Mouse (Mus musculus) c-Kit-negative CD71-positive TER-119-positive erythroid progenitor cells, embryonic 14.5 days (primary cell): Measurements from ENCODE around the gene Spc24.
"Not testable (repeated sequence)": the region's sequence is repeated elsewhere in the genome, so short reads cannot be mapped to it uniquely, and the experiment has no call there.

Experiments
- DNase-seq: peaks from one replicate; pipeline ENCODE4 v3.0.0-alpha.2; 2013; ENCODE audit warnings: low read depth, low spot score

The Spc24 gene

DNA sequence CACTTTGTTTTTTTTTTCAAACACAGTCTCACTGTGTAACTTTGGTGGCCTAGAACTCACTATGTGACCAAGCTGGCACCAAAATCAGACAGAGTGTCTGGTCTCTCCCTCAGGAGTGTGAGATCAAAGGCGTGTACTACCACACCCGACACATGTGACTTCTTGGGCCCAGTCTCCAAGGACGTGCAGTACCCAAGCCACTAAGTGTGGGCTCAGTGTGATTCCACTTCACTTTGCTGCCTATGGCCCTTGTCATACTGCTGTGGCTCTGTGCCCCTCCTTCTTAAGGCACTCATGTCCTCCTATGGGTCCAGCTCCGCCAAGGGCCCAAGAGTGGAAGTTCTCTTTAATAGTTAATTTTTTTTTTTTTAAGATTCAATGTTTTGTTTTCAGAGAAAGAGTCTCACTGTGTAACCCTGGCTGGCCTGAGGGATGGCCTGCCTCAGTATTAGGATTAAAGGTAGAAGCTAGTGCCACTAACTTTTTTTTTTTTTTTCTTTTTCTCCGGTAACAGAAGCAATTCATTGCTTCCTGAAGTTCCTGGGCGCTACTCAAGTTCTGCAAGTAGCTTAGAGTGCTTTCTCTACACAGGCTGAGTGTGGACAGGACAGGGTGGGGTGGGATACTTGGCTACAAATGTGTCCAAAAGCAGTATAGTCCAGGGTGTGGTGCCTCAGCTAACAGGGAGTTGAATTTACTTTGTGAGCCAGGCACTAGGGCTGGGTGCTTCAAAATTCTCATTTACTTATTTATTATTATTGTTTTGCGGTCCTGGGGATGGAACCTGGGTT is 24.6 kb upstream of the Spc24 start:
- no peak for DNase-seq

DNA sequence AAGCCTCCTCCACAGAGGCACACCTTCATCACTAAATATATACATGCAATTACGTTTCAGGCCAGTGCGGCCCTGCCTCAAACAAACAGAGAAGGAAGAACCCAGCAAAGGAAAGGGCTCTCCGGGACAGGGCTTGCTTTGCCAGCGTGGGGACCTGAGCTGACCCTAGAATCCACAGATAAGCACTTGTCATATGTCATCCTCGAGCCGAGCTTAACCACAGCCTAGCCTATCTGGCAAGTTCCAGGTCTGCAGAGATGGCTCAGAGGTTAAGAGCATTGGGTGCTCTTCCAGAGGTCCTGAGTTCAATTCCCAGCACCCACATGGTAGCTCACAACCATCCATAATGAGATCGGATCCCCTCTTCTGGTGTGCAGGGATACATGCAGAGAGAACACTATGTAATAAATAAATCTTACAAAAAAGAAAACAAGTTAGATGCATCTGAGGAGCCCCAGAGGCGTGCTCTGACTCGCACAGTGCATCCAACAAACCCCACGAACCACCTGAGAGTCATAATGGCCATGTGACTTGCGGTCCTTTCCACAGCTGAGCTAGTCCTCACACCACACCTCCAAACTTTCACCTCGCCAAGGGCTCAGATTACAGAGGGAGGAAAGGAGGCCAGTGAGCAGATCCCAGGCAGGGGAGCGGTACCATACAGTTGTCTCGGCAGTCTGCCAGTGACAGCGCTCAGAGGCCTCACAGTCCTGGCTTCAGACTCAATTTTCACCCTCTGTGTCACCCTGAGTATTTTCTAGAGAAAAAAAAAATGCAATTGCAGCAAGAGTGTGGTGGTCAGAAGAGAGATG is 21.8 kb upstream of the Spc24 start:
- no peak for DNase-seq

- DNase-seq, result no peak
These were observed 17.6 kb upstream of the Spc24 start for GRCm38 (mm10) chr9:21777726-21778125.

GRCm38 (mm10) chr9:21774353-21774752 is 14.2 kb upstream of the Spc24 start:
- DNase-seq, result no peak

DNA sequence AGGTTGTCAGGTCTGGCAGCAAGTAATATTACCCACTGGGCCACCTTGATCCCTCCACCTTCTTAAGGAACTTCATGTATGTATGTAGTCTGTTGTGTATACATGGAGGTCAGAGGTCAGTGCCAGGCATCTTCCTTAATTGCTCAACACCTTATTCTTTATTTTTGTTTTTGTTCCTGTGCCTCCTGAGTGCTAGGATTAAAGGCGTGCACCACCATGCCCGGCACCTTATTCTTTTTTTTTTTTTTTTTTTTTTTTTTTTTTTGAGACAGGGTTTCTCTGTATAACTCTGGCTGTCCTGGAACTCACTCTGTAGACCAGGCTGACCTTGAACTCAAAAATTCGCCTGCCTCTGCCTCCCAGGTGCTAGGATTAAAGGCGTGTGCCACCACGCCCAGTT is 13.3 kb upstream of the Spc24 start:
- DNase-seq, result not testable (repeated sequence)

DNA sequence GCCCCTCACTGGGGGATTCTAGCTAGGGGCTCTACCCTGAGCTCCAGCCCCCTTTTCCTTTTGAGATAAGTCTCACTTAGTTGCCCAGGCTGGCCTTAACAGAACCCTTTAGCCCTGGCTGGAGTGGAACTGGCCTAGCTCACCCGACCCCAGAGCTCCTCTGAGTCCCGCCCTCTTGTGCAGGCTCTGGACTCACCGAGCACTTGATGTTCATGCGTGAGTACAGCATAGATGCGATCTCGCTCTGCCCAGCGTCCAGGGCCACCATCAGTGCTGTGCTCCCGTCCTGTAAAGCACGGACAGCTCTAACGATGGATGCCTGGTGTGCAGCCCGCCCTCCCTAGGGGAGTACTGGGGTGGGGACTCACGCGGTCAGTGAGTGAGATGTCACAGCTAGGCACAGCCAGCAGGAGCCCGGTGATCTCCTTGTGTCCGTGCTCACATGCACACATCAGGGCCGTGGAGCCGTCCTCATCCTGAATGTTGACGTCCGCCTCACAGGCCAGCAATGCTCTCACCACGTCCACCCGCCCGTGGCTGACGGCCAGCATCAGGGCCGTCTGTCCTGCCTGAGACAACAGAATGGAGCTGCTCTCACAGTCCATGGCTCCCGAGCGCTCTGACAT is 9.6 kb upstream of the Spc24 start:
- DNase-seq, result no peak

- DNase-seq, result no peak
These were observed 8.7 kb upstream of the Spc24 start for GRCm38 (mm10) chr9:21768511-21769411.

DNA sequence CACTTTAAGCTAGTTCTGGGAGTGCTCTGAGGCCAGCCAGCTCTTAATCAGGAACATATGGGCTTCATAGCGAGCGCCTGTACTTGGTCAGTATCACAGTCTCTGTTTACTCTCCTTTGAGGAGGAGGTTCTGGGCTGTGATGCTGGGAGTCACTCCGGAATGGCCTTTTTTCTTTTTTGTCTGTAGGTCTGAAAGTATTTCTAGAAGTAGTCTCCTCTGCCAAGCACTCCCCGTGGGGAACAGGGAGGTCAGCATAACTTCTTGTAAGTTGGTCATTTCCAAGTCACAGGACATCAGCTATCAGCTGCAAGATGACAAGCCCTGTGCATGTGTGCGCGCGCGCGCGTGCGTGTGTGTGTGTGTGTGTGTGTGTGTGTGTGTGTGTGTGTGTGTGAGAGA is 7.8 kb upstream of the Spc24 start:
- no peak for DNase-seq

GRCm38 (mm10) chr9:21764084-21764999 is 4.2 kb upstream of the Spc24 start:
- DNase-seq, result no peak

DNA sequence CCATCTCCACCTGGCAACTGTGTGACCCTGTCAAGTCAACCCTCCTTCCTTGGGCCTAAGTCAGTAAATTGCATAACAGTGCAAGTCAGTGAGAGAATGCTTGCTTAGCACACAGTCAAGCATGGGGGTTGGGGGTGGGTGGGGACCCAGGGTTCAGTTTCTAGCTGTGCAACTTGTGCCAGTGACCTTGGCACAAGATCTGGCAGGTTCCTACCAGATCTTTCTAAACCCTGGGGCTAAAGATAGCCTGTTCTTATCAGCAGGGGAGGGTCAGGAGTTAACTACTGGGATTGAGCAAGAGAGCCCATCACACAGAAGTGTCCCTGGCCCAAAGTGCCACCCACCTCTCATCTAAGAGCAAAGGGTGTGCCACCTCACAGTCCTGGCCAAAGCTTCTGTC is 2.0 kb upstream of the Spc24 start:
- DNase-seq, result no peak

- DNase-seq, result no peak
These were observed 385 bp downstream of the Spc24 start for GRCm38 (mm10) chr9:21759718-21760117.

DNA sequence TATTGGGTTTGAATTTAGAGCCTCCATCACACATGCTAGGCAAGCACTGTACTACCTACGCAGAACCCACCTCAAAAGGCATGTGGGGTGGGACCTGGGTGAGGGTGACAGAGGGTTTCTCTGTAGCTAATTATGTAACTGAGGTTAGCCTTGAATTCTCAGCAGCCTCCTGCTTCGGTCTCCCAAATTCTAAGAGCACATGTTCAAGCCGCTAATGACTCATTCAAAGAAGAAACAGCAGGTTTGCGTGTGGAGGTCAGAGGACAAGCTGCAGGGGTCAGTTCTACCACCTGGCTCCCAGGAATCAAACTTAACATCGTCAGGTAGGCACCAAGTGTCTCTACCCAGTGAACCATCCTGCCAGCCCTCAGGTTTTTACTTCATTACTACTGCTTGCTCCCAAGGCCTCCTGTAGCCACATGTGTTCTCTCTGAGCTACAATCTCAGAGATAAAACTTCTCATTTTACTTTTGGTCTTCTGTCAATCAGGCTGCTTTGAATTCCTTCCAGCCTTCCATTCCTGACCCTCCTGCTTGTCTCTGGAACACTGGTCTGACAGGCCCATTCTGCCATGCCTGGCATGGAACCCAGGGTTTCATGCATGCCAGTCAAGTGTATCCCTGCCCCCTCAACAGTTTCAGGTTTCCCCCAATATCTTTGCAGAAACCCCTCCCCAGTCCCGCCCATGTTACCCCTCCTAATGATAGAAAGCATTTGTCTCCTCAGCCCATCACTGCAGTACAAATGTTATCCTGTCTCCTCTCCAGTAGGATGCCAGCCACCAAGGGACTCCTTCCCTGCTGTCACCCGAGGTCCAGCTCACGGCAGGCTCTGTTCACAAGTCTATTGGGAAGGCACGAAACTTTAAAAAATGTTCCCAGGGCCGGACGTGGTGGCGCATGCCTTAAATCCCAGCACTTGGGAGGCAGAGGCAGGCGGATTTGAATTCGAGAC is 1.2 kb downstream of the Spc24 start:
- no peak for DNase-seq

- DNase-seq, result no peak
These were observed 5.4 kb downstream of the Spc24 start for GRCm38 (mm10) chr9:21754516-21755321.

- DNase-seq, result no peak
These were observed 6.1 kb downstream of the Spc24 start for GRCm38 (mm10) chr9:21754003-21754402.

DNA sequence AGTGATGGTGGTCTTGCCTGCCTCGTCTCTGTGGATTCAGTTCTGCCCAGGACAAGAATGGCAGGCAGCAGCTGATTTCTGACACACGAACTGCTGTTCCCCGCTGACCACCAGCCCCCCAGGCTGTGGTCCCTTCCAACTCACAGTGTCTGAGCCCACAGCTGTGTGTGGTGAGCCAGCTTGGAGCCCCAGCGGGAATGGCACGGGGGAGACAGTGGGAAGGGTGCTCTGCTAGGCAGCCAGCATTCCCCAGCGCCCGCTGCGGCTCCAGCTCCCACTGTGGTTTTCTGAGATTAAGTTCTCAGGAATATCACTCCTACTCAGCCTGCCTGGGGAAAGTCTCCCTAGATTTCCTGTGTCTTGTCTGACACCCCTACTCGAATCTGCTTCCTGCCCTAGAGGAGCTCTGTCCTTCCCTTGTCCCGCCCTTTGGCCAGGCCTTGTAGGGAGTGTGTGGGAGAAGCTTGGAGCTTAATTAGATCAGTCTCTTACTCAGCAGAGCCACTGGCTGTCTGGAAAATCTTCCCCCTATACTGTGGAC is 7.8 kb downstream of the Spc24 start:
- no peak for DNase-seq

DNA sequence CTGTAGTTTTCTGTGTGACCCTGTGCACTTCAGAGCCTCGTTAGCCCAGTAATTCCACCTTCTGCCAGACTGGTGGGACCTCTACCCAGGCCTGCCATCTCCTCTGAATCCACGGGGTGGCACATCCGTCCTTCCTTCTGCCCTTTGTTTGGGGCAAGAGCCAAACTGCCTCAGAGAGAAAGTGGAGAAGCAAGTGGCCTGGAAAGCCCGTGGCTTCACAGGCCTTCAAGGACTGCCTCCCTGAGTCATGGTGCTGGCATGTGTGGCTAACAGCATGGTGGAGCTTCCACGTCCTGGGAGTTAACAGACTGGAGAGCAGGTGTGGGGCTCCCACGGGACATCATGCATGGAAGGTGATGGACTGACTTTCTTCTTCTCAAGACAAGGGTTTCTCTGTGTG is 8.8 kb downstream of the Spc24 start:
- DNase-seq, result no peak

DNA sequence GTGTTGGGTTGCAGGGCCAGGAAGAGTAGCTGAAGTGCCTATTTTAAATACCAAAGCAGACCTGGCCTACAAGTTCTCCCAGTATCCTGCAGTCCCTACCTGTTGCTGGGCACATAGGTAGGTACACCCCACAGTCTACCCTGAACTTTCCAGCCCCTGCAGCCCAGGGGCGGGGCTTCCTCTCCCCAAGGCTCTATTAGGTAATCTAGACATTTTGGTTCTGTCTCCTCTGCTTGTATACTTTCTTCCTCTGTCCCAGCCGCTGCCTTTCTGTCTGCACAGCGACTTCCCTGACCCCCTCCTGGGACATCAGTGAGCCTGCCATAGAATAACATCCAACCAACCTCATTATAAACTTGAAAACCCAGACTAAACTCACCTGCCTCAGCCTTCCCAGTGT is 9.7 kb downstream of the Spc24 start:
- DNase-seq, result no peak
